Mouse (Mus musculus): ENCODE data around the gene Btbd11.

- TF ChIP-seq EP300 (IDR thresholded peaks at IDR 0.05; ENCODE audit: low read depth), result no peak
- TF ChIP-seq CTCF (IDR thresholded peaks at IDR 0.05; ENCODE audit: low read depth), result no peak
These were observed 86.7 kb downstream of the Btbd11 start for GRCm38 (mm10) chr10:85473265-85473664.
